18 mouse cellular contexts compared by ENCODE assay signal in genomic region chr2:112566290-112567085, GRCm38 (mm10).
DNase-seq lines count a peak whose midpoint lies in the region; ATAC-seq and TF ChIP-seq lines count a peak whose summit lies in the region.
"Had no signal": no experiment of that assay in that cellular context is flagged by ENCODE, and none has a peak within 500 bp of the region (broad histone marks: within the 10 kb centered on the region; RNA-seq: fewer than 3 reads in every experiment).

No protein-coding gene starts in this region.

- no peak overlapping the region for H3K9ac ChIP-seq in forebrain, embryonic 14.5 days (ENCODE audit: low read length)
- no peak overlapping the region for H3K9ac ChIP-seq in lung, embryonic 16.5 days (ENCODE audit: low read length)
- no peak overlapping the region for H3K9ac ChIP-seq in limb, embryonic 15.5 days
- no peak overlapping the region for H3K9ac ChIP-seq in stomach, embryonic 15.5 days
- no peak overlapping the region for H3K9ac ChIP-seq in intestine, postnatal 0 days (ENCODE audit: low read depth, low read length)
- H3K9ac ChIP-seq: liver, embryonic 15.5 days had no signal

- peak; percentile 52; the same call in 1 of the 2 replicates for ATAC-seq in forebrain, embryonic 14.5 days
- peak; percentile 71 for ATAC-seq in lung, embryonic 16.5 days (ENCODE audit: low read depth)
- ATAC-seq in limb, embryonic 15.5 days (ENCODE audit: insufficient number of reproducible peaks, low FRiP score, low TSS enrichment, low read depth): peak; percentile 48; the same call in 1 of the 2 replicates
- peak; percentile 27; the same call in 1 of the 2 replicates for ATAC-seq in stomach, embryonic 15.5 days (ENCODE audit: insufficient read depth, low FRiP score, low read depth)
- ATAC-seq in intestine, postnatal 0 days: no peak
- ATAC-seq: activated CD4-positive, CD25-positive, alpha-beta regulatory T cell, adult 4 months had no signal

- no peak overlapping the region for H3K4me3 ChIP-seq in forebrain, embryonic 14.5 days (ENCODE audit: low read depth, low read length)
- H3K4me3 ChIP-seq in forebrain, embryonic 10.5 days: no peak overlapping the region
- H3K4me3 ChIP-seq in lung, embryonic 16.5 days (ENCODE audit: low read length): no peak overlapping the region
- H3K4me3 ChIP-seq in limb, embryonic 15.5 days: no peak overlapping the region
- no peak overlapping the region for H3K4me3 ChIP-seq in stomach, embryonic 15.5 days (replicated peaks)
- no peak overlapping the region for H3K4me3 ChIP-seq in intestine, postnatal 0 days (ENCODE audit: low read depth, low read length)
- H3K4me3 ChIP-seq: liver, embryonic 15.5 days; myocyte had no signal

- H3K27ac ChIP-seq in forebrain, embryonic 14.5 days (ENCODE audit: low read depth, low read length): no peak overlapping the region
- H3K27ac ChIP-seq in forebrain, embryonic 10.5 days: no peak overlapping the region
- no peak overlapping the region for H3K27ac ChIP-seq in lung, embryonic 16.5 days (ENCODE audit: low read length)
- H3K27ac ChIP-seq in limb, embryonic 15.5 days: no peak overlapping the region
- H3K27ac ChIP-seq in stomach, embryonic 15.5 days: no peak overlapping the region
- H3K27ac ChIP-seq in intestine, postnatal 0 days (ENCODE audit: low read depth, low read length): no peak overlapping the region
- H3K27ac ChIP-seq: liver, embryonic 15.5 days had no signal

- H3K36me3 ChIP-seq in forebrain, embryonic 14.5 days (ENCODE audit: control insufficient read depth, insufficient read depth, low read length): no peaks in the 10 kb centered on the region
- H3K36me3 ChIP-seq in forebrain, embryonic 10.5 days (replicated peaks): no peaks in the 10 kb centered on the region
- H3K36me3 ChIP-seq in lung, embryonic 16.5 days (ENCODE audit: control insufficient read depth, insufficient read depth, low read length): no peaks in the 10 kb centered on the region
- no peaks in the 10 kb centered on the region for H3K36me3 ChIP-seq in limb, embryonic 15.5 days
- no peaks in the 10 kb centered on the region for H3K36me3 ChIP-seq in stomach, embryonic 15.5 days
- no peaks in the 10 kb centered on the region for H3K36me3 ChIP-seq in intestine, postnatal 0 days (ENCODE audit: control insufficient read depth, insufficient read depth)
- H3K36me3 ChIP-seq: liver, embryonic 15.5 days had no signal

- H3K9me3 ChIP-seq in forebrain, embryonic 14.5 days (replicated peaks; ENCODE audit: control insufficient read depth, low read length): no peaks in the 10 kb centered on the region
- no peaks in the 10 kb centered on the region for H3K9me3 ChIP-seq in forebrain, embryonic 10.5 days
- H3K9me3 ChIP-seq in lung, embryonic 16.5 days (ENCODE audit: control insufficient read depth, low read length): no peaks in the 10 kb centered on the region
- H3K9me3 ChIP-seq in limb, embryonic 15.5 days: no peaks in the 10 kb centered on the region
- no peaks in the 10 kb centered on the region for H3K9me3 ChIP-seq in stomach, embryonic 15.5 days
- H3K9me3 ChIP-seq in intestine, postnatal 0 days (ENCODE audit: control insufficient read depth): no peaks in the 10 kb centered on the region
- H3K9me3 ChIP-seq: liver, embryonic 15.5 days had no signal

- H3K4me2 ChIP-seq in forebrain, embryonic 14.5 days (ENCODE audit: low read length): no peak overlapping the region
- H3K4me2 ChIP-seq in lung, embryonic 16.5 days (ENCODE audit: low read depth, low read length): no peak overlapping the region
- H3K4me2 ChIP-seq in limb, embryonic 15.5 days: no peak overlapping the region
- H3K4me2 ChIP-seq in stomach, embryonic 15.5 days: no peak overlapping the region
- no peak overlapping the region for H3K4me2 ChIP-seq in intestine, postnatal 0 days (replicated peaks; ENCODE audit: low read depth)
- H3K4me2 ChIP-seq: liver, embryonic 15.5 days had no signal

- H3K27me3 ChIP-seq in forebrain, embryonic 14.5 days (replicated peaks; ENCODE audit: control insufficient read depth, insufficient read depth, low read length): no peaks in the 10 kb centered on the region
- H3K27me3 ChIP-seq in forebrain, embryonic 10.5 days (ENCODE audit: poor library complexity, severe bottlenecking): no peaks in the 10 kb centered on the region
- no peaks in the 10 kb centered on the region for H3K27me3 ChIP-seq in lung, embryonic 16.5 days (ENCODE audit: control insufficient read depth, insufficient read depth, low read depth, low read length)
- H3K27me3 ChIP-seq in limb, embryonic 15.5 days: no peaks in the 10 kb centered on the region
- no peaks in the 10 kb centered on the region for H3K27me3 ChIP-seq in stomach, embryonic 15.5 days (replicated peaks)
- H3K27me3 ChIP-seq in intestine, postnatal 0 days (replicated peaks; ENCODE audit: control insufficient read depth, insufficient read depth, low read length): no peaks in the 10 kb centered on the region
- H3K27me3 ChIP-seq: liver, embryonic 15.5 days had no signal

- no peak for TF ChIP-seq CTCF in intestine, postnatal 0 days (IDR thresholded peaks at IDR 0.05; ENCODE audit: low read depth)

- peak; percentile 6 for DNase-seq in forebrain, embryonic 14.5 days (ENCODE audit: low spot score)
- no peak for DNase-seq in forebrain, embryonic 10.5 days (ENCODE audit: extremely low spot score, low spot score)
- DNase-seq in lung, postnatal 25 days (ENCODE audit: low spot score): no peak
- DNase-seq in cerebellum, postnatal 10 days: no peak
- DNase-seq: adrenal gland, postnatal 25 days; cerebellum, postnatal 14 days; heart, adult 11 months; kidney, adult 8-10 months; kidney, postnatal 36 days; left cerebral cortex, postnatal 4 days; thymus, postnatal 14 days had no signal

- WGBS in forebrain, embryonic 14.5 days: 82% methylated on average over 4 of the region's 4 CpGs
- 85% methylated on average over 4 of the region's 4 CpGs for WGBS in forebrain, embryonic 10.5 days
- 58% methylated on average over 4 of the region's 4 CpGs for WGBS in lung, embryonic 16.5 days
- 39% methylated on average over 4 of the region's 4 CpGs for WGBS in limb, embryonic 15.5 days
- WGBS in stomach, embryonic 15.5 days: 75% methylated on average over 4 of the region's 4 CpGs
- 79% methylated on average over 4 of the region's 4 CpGs for whole genome bisulfite sequencing in intestine, postnatal 0 days

- H3K4me1 ChIP-seq in forebrain, embryonic 14.5 days (ENCODE audit: control insufficient read depth, insufficient read depth, low read length): no peaks in the 10 kb centered on the region
- H3K4me1 ChIP-seq in forebrain, embryonic 10.5 days: peaks cover 4% of the 10 kb centered on the region; the same call in 1 of the 2 replicates
- no peaks in the 10 kb centered on the region for H3K4me1 ChIP-seq in lung, embryonic 16.5 days (replicated peaks; ENCODE audit: control insufficient read depth, insufficient read depth, low read length)
- H3K4me1 ChIP-seq in limb, embryonic 15.5 days: no peaks in the 10 kb centered on the region
- no peaks in the 10 kb centered on the region for H3K4me1 ChIP-seq in stomach, embryonic 15.5 days
- H3K4me1 ChIP-seq in intestine, postnatal 0 days (replicated peaks; ENCODE audit: control insufficient read depth, insufficient read depth, low read length): no peaks in the 10 kb centered on the region
- H3K4me1 ChIP-seq: liver, embryonic 15.5 days had no signal
